Mouse (Mus musculus): ENCODE measurements at regions not wholly inside any gene's neighbourhood (a gene's known extent, or its start where the extent isn't known, plus 50 kb on each side); places are given as distances from the start of the nearest gene placed in this dataset.
"Not testable (repeated sequence)": the region's sequence is repeated elsewhere in the genome, so short reads cannot be mapped to it uniquely, and the experiment has no call there.

DNA sequence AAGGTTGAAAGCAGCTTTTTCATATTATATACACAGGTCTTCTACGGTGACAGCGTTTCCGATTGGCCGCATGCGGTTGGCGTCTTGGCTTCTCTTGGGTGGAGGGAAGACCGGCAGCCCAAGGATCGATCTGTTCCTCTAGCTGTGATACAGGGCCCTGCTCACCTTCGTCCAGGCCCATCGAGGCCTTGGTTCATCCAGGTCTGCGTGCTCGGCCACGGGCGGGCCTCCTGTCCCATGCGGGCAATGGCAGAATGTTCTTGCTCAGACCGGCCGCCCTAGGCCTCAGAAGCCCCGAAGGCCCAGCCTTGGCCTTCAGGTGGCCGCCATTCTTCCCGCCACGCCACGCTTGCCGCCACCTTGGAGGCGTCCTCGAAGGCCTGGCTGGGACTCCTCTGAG is 194.4 kb upstream of the Ppp6c start:
- no peak for ATAC-seq (ENCODE audit: low TSS enrichment)

DNA sequence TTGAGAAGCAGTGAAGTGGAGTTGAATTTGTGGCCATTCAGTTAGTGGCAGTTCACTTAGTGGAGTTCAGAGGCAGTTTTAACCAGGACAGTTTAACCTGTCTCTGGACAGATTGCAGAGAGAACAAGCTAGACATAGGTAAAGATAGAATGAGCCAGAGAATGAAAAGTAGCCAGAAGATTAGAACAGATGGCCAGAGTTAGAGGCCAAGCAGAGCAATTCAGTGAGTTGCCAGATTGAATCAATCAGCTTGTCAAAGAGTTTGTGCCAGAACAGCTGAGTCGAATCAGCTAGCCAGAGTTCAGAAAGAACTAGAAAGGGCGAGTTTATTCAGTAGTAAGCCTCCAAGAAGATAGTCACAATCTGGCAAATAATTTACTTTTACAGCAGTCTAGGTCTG is 174.1 kb upstream of the Ppp6c start:
- no peak for ATAC-seq (ENCODE audit: low TSS enrichment)

DNA sequence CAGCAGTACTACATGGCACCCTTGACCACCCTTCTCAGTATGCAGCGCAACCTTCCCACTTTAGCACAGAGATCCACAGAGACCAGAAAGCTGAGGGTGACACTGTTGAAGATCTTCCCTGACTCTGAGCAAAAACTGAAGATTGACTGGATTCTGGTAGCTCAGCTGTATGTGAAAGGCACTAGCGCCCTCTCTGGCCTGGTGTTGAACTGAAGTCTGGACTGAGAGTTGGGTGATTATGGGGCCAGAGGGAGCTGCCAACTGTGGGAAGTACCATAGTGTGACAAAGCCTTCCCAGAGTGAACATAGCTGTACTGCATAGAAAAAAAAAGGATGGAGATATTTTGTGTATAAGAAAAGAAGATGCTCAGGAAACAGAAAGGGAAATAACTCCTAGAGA is 173.3 kb upstream of the Ppp6c start:
- ATAC-seq (ENCODE audit: low TSS enrichment): no peak

DNA sequence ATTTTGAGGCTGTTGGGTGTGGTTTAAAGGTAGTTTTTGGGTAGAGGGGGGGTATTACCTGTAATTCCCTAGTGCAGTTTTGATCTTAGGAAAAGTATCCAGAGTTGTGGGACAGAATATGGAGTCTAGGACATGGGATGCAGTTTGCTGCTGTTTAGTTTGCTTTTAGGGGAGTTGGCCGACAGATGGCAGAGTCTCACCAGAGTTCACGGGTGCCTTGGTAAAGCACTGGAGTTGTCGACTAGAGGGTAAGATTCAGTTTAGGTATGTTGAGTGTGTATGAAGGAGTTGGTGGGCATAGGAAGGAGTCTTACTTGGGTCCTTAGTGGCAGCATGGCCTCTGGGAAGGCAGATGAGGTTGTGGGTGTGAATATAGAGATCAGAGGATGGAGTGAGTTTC is 168.4 kb upstream of the Ppp6c start:
- no peak for ATAC-seq (ENCODE audit: low TSS enrichment)

DNA sequence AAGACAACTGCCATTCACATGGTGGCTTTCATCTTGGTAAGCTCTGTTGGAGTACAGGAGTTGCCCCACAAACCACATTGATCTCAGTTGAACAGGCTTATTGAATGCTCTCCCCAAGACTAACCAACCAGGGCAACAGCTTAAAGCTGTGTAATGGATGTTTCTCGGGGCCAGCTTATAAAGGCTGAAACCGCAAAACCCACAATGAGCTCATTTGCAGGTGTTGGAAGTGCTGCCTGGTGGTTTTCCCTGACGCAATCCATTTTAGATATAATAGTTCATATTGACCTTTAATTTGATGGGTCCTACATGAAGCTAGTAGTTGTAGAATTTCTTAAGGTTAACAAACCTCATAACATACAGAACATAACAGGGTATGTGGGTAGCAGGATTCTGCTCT is 151.0 kb upstream of the Ppp6c start:
- ATAC-seq (ENCODE audit: low TSS enrichment): no peak

DNA sequence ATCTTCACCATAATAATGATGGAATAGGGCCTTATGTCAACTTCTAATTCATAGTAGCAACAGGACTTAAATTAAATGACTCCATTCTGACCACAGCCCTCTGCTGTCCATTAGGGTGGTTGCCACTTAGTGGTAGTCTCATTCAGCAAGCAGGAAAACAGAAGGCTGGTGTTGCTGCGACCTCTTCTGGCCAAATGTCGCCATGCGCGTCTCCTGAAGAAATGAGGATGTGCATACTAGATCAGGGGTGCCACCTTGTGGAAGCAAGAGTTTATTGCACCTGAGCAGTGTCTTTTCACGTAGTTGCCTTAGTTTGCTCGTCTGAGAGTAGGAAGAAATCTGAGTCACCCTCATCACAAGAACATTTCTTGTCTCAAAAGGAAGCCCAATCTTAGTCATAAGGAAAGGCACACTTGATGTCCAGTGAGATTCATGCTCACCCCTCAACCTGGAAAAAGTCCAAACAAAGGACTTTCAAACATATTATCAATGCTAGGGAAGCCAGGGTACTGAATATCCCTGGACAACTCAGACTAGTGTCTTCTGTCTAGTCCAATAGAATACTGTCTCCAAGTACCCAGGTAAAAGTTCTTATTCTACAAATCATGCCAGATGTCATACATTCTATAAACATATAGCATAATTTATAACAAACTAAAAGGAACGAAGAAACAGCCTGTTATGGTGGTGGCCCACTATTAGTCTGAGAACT is 147.0 kb upstream of the Ppp6c start:
- peak; percentile 98 for ATAC-seq (ENCODE audit: low TSS enrichment)

DNA sequence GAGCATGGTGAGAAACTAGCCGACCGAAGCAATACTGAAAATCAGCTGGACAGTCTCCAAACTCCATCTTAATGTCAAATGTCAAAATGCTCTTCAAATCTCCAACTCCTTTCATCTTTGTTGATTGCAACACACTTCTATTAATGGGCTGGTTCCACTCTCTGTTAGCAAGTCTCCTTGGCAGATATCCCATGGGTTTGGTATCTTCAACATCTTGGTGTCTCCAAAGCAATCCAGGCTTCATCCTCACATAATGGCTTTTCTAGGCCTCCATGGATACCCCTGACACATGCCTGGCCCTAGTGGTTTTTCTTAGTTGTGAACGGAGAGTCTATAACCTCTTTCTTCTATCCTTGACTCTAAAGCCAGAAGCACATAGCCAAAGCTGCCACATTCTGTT is 118.0 kb upstream of the Ppp6c start:
- ATAC-seq (ENCODE audit: low TSS enrichment): no peak

DNA sequence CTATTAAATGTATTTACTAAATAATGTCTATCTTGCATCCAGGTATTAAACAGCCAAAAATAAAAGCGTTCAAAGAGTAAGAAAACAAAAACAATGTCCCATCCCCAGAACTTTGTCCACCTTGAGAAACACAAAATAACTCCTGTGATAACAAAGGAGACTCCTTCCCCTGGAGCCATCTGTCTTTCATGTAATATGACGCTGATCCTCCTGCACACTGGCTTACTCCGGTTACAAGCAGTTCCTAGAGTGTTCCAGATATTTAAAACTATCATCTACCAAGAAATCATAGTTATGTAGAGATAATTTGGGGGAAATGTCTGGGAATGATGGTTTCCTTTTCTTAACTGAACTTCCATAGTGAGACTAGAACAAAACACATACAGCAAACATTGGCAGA is 114.2 kb upstream of the Ppp6c start:
- no peak for ATAC-seq (ENCODE audit: low TSS enrichment)

DNA sequence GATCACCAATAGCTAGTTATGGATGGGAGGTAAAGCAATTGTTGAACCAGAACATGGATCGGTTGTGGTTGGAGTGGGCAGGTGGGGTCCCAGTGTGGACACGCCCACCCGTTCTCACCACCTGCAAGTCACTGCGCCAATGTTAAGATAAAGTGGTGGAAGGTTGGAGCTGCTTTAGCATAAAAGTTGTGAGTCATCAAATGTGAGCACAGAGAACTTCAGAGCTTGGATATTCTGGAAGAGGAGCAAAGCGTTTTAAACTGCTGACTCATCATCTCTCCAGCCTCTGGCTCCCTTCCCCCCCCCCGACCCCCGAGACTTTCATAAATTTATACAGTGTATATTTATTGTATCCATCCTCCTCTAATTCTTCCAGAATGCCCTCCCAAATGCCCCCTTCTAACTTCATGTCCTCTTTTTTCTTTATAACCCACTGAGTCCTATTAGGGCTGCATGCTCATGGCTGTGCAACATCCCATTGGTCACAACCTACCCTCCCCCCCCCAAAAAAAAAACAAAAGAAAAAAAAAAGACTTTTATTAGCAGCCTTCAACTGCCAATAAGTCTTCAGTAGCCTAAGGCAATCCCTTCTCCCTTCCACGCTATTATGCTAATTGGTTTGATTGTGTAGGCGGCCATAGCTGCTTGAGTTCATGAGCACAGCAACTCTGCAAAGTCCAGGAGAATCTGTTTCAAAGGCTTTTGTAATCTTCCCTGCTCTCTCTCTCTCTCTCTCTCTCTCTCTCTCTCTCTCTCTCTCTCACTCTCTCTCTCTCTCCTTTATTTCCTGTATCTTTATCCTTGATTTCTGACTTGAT is 112.8 kb upstream of the Ppp6c start:
- ATAC-seq (ENCODE audit: low TSS enrichment): peak; percentile 70; the same call in 1 of the 2 replicates

DNA sequence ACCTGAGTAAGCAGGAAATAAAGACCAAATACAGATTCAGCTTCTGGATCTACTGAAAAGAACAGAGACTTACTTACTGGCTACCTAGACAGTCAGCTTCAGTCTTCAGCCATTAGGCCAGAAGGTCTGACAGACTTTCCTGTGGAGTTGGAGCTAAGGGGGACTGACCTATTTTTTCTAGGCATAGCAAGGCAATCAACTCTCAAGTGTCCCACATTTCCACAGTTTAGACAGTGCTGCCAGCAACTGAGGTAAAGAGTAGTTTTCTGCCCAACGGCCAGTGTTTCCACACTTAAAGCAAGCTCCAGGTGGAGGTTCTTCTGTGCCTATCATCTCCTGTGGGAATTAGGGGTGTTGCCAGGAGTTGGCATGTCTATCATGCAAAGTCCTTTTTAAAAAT is 111.3 kb upstream of the Ppp6c start:
- ATAC-seq (ENCODE audit: low TSS enrichment): no peak

DNA sequence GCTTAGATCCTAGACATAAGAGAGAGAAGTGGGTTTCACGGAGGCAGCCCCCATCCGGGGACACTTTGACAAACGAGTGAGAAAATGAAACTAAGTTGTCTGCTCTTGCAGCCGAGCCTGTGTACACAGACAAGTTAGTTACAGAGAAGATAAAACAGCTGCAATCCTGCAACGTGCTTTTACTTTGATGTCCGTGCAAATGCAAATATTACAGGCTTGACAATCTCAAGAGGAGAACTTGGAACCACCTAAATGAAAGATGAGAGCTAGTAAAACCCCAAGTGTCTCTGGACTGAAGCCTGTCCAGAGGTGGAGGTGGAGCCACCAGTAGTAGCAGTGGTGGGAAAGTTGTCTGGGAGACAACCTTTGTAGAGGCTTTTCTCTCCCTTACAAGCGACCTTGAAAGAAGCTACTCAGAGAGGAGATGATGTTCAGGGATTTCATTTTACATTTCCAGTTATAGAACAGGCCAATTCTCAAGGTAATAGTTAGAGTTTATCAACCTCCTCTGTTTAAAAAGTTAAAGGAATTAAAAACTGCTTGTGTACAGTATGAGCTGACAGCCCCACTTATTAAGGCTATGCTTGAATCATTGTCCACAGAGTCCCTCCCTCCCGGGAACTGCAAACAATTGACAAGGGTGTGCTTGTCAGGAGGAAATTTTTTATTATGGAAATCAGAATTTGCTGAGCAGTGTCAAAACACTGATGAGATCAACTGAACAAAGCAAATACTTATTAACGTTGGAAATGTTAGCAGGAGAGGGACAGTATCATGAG is 99.7 kb upstream of the Ppp6c start:
- ATAC-seq (ENCODE audit: low TSS enrichment): peak; percentile 69

DNA sequence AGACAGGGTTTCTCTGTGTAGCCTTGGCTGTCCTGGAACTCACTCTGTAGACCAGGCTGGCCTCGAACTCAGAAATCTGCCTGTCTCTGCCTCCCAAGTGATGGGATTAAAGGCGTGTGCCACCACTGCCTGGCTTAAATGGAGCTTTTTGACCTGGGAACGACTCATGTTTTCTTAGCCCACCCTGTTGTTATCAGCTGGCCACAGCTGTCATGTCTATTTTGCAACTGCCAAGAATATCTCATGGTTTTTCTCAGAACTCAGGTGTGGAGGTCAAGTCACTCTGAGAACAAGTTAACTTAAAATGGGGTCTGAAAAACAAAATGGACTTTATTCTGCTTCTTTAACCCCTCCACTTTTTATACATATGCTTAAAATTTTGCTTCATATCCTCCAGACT is 98.9 kb upstream of the Ppp6c start:
- not testable (repeated sequence) for ATAC-seq (ENCODE audit: low TSS enrichment)

DNA sequence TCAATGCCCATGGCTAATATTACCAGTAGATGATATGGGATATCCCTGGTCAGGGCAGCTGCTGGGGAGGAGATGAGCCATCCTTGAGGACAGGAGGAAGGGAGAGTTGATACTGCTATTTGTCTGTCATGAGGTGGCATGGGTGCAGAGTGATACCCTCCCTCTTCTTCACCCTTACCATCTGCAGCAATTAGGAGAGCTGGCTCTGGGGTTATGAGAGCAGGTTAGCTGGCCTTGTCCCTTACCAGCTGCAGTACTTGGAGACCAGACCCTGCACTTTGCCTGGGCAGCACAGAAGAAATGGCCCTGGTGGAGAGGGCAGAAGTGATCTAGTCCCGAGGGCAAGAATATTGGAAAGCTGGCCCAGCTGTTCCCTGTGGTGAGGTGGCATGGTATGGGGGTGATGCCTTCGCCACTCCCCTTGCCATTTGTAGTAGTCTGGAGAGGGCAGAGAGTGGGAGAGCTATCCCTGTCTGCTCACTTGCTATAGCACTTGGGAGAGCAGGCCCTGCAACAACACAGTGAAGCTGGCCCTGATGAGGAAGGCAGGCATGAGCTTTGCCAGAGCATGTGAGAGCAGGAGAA is 73.6 kb upstream of the Ppp6c start:
- peak; percentile 87; the same call in 1 of the 2 replicates for ATAC-seq (ENCODE audit: low TSS enrichment)

DNA sequence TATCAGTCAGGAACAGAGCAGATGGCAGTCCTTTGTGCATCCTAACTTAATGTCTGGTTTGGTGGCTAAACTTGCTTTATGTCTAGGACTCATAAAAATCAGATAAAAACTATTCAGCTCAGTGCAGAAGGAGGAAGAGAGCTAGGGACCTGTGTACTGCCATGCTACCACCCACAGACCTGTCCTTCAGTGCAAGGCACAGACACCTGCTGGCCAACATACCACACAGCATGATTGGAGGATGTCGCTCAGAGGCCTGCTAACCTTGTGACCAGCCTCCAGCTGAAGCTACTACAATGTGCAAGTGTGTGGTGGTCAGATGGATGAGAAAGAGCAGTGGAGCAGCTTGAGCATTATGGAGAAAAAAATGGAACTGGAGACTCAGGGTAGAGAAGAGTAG is 73.0 kb upstream of the Ppp6c start:
- peak; percentile 73 for ATAC-seq (ENCODE audit: low TSS enrichment)

DNA sequence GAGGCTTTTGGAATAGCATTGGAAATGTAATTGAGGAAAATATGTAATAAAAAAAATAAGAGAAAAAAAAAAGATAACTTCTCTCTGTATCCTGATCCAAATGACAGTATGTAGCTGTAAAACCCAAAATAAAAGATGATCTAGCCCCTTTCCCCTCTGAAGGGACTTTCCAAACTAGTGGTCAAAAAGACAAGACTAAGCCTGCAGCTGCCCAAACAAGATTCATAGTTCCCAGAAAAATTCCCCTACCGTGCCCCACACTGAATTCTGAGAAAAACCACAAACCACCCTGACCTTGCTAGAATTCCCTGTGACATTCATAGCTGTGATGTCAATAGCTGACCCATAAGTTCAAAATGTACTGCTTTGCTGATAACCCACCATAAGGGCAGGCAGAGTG is 69.2 kb upstream of the Ppp6c start:
- ATAC-seq (ENCODE audit: low TSS enrichment): no peak

DNA sequence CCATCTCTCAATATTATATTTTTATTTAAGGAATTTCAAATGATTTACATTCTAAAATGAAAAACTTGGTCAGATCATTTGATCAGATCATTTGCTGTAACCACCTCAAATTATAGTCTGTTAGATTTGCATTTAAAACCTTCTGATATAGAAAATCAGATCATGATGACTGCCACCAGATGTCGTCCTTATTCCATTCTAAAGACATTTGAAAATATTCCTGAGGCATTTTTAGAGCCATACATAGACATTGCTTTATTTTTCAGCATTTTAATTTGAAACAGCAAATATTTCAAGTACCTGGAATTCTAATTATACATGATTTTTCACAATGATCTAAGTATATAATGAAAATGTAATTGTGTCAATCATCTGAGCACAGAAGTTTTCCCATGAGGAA is 52.0 kb upstream of the Ppp6c start:
- ATAC-seq (ENCODE audit: low TSS enrichment): no peak

All from frontal cortex, adult (tissue).